Mouse (Mus musculus): Measurements from ENCODE around the gene Kcnc2.

DNA sequence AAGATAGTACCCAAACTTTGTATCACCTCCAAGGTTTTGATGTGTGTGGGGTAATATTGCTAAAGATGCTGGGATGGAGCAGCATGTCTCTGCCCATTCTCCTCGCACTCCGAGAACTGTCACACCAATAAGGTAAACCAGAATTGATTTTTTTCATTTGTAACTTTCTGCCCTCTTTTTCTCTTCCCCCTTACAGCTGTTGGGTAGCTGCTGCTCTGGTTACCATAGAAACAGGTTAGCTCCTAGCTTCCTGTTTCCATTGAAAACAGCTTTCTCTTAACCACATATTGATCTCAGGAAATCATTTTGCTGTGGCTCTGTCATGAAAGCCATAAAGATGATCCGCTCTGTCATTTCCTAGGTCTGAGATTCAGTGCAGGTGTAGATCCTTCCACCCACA, 7.1 kb downstream of the Kcnc2 start:
- TF ChIP-seq CTCF (IDR thresholded peaks at IDR 0.05; ENCODE audit: insufficient read depth, low read depth, low read length) (no peak), POLR2A (IDR thresholded peaks at IDR 0.05; ENCODE audit: insufficient read depth, low read depth, low read length) (no peak)
